Mouse (Mus musculus): ENCODE data around the gene Kif27. TPM values are rescaled to one million over a fixed set of nuclear protein-coding genes. Genes with fewer than 3 reads are reported as not detected.
"Not testable (repeated sequence)": the region's sequence is repeated elsewhere in the genome, so short reads cannot be mapped to it uniquely, and the experiment has no call there.

The Kif27 gene
- polyA plus RNA-seq (2016; fragmentation: Nextera tagmentation; extraction: Ambion mirVana): 0.73 and 0.86 TPM in 2 replicates

DNA sequence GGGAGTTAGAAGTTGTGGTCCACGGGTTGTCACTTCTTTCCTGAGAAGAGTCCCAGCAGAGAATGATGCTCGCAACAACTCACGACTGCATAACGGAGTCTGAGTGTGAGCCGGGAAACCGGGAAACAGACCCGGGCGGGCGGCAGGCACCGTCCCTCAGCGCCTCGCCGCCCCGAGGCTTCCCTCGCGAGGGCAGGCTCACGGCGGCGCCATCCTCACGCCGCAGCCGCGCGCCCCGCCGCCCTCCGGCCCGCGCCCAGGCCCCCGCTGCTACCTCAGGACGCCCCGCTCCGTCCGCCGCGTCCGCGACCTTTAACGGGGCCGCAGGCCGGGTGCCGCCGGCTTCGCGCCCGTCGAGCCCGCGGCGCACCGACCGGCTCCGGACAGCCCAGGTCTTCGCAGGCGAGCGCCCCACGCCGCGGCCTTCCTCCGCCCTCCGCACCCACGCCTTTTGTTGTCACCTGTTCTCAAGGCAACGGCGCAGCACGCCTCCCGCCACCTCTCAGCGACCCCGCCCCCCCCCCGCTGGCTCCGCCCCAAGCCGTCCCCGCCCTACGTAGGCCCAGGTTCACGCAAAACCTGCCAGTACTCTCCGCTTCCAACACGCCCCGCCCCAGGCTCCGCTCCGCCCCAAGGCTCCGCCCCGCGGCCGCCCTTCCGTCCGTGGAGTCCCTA, at the start of gene Kif27:
TSS of gene Kif27 (minus strand) at position 494 of the 675 bp plus-strand sequence.
- DNase-seq (ENCODE audit: low spot score): peak; percentile 94
- Histone ChIP-seq H3K36me3 (replicated peaks) (no peaks in the 10 kb centered on the region), H3K9me3 (no peaks in the 10 kb centered on the region), H3K4me3 (peak within 1 kb of the TSS; percentile 83), H3K4me1 (peaks cover 12% of the 10 kb centered on the region), H3K27me3 (replicated peaks; ENCODE audit: low read depth, poor library complexity, severe bottlenecking) (peaks cover 17% of the 10 kb centered on the region), H3K27ac (replicated peaks) (peak within 1 kb of the TSS; percentile 82)
- under 1% methylated on average over 85 of the region's 85 CpGs for WGBS

DNA sequence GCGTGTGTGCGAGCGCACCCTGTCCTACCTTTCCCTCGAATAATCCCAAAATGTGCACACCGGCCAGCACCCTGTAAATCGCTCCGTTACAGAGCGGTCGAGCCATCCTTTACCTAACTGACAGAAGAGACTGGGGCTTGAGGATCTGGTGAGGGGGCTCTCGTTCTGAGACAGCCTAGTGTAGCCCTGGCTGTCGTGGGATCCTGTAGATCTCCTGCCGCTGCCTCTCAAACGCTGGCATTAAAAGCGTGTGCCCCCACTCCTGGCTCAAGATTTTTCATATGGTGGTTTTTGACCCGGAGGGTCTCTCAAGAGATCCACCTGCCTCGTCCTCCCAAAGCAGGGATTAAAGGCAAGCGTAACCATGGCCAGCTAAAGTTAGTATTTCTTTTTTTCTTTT, 44.3 kb upstream of the Kif27 start, which contains the start of gene Hnrnpk:
TSS of gene Hnrnpk (minus strand) at position 101 of the 400 bp plus-strand sequence.
- H3K9me3 ChIP-seq; H3K27me3 ChIP-seq (replicated peaks; ENCODE audit: low read depth, poor library complexity, severe bottlenecking): not testable (repeated sequence)
- Histone ChIP-seq H3K4me1 (peaks cover 16% of the 10 kb centered on the region), H3K4me3 (peak within 1 kb of the TSS; percentile 86), H3K27ac (replicated peaks) (peak within 1 kb of the TSS; percentile 100), H3K36me3 (replicated peaks) (peaks cover 30% of the 10 kb centered on the region)
- 7% methylated on average over 17 of the region's 17 CpGs for WGBS
- DNase-seq (ENCODE audit: low spot score): peak; percentile 21

DNA sequence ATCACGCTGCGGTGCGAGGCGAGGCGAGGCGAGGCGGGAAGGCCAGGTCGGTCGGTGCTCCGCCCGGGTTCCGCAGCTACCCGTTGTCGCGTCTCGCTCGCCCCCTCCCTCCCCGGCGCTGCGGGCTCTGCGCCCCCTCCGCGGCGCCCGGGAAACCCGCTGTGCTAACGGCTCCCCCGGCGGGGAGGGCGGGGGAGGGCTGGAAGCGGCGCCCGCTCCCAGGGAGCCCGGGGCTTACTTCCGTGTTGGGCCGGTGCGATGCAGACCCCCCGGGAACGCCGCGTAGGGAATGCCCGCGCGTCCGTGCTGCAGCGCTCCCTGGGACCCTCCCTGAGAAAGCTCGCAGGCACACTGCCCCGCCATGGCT, 43.8 kb upstream of the Kif27 start:
- Histone ChIP-seq H3K4me3 (peak overlapping the region; percentile 86), H3K27ac (replicated peaks) (peak overlapping the region; percentile 100), H3K36me3 (replicated peaks) (peaks cover 35% of the 10 kb centered on the region), H3K27me3 (replicated peaks; ENCODE audit: low read depth, poor library complexity, severe bottlenecking) (no peaks in the 10 kb centered on the region), H3K4me1 (peaks cover 16% of the 10 kb centered on the region), H3K9me3 (no peaks in the 10 kb centered on the region)
- WGBS: 0% methylated on average over 47 of the region's 48 CpGs
- DNase-seq (ENCODE audit: low spot score): no peak

DNA sequence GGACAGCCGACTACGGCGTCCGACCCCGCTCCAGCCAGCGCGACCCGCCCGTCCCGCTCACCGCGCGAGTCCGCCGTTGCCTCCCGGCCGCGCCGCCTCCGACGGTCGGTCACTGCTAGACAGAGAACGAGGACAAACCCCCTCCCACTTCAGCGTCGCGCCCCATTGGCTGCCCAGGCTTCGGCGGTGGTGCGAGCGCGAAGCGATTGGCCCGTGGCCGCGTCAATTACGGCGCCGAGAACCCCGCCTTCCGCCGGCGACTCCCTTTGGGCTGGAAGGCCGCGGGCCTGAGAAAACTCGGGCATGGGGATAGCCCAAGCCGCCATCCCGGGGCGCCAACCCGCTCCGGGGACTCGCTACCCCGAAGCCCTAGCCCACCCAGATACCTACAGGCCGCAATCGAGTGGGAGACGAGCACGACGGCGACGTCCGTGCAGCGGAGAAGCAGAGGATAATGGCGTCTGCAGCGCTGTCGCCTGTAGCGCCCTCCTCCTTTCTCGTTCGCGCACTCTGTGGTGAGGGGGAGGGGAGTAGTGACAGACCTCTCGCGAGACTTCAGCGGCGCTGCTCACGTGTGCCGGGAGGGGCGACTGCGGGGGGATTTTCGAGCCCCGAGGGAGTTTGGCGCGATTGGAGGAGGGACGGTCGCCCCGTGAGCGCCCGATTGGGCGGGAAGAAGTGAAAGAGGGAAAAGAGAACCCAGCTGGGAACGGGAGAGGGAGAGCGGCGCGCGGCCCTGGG, 43.3 kb upstream of the Kif27 start, which contains the start of gene Rmi1:
TSS of gene Rmi1 (plus strand) at position 246 of the 741 bp plus-strand sequence.
- peak within 1 kb of the TSS; percentile 86 for H3K4me3 ChIP-seq
- H3K9me3 ChIP-seq: no peaks in the 10 kb centered on the region
- H3K4me1 ChIP-seq: peaks cover 16% of the 10 kb centered on the region
- under 1% methylated on average over 91 of the region's 91 CpGs for WGBS
- no peaks in the 10 kb centered on the region for H3K27me3 ChIP-seq (replicated peaks; ENCODE audit: low read depth, poor library complexity, severe bottlenecking)
- H3K36me3 ChIP-seq (replicated peaks): peaks cover 35% of the 10 kb centered on the region
- peak within 1 kb of the TSS; percentile 100 for H3K27ac ChIP-seq (replicated peaks)
- DNase-seq (ENCODE audit: low spot score): peak; percentile 98

DNA sequence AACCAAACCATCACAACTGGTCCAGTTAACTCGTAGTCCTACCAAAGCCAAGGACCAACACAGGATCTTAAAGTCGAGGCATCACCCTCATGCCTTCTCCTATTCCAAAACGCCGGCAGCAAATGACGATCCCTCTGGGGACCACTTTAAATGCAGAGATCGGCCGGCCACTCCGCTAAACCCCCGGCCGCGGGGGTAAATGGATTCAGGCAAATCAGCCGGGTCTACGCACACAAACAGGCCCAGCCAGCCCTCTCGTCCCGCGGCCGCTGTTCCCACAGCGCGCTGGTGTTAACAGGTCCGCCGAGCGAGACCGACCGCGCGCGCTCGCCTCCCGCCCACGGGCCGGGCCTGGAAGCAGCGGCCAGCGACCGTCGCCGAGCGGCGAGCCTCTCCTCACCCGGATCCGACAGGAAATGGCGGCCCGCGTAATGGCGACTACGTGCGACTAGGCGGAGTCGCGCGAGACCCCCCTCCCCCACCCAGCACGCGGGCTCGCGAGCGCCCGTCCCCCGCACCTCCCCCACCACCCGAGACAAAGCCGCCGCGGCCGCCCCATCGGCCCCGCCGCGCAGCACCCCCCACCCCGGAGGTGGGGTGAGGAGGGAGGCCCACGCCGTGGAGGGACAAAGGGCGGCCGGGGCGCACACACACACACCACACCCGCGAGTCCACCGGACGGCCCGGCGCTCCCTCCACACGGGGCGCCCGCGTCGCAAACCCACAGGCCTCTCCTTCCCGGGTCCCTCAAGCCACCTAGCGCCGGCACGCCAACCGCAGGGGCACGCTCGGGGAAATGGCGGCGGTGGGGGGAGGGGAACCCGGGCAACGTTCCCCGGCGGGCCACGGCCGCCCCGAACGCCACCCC, 42.4 kb upstream of the Kif27 start:
- H3K27ac ChIP-seq (replicated peaks): peak overlapping the region; percentile 100
- WGBS: under 1% methylated on average over 99 of the region's 100 CpGs
- peak overlapping the region; percentile 86 for H3K4me3 ChIP-seq
- H3K4me1 ChIP-seq: peaks cover 16% of the 10 kb centered on the region
- peak; percentile 89 for DNase-seq (ENCODE audit: low spot score)
- no peaks in the 10 kb centered on the region for H3K27me3 ChIP-seq (replicated peaks; ENCODE audit: low read depth, poor library complexity, severe bottlenecking)
- peaks cover 36% of the 10 kb centered on the region for H3K36me3 ChIP-seq (replicated peaks)
- no peaks in the 10 kb centered on the region for H3K9me3 ChIP-seq

DNA sequence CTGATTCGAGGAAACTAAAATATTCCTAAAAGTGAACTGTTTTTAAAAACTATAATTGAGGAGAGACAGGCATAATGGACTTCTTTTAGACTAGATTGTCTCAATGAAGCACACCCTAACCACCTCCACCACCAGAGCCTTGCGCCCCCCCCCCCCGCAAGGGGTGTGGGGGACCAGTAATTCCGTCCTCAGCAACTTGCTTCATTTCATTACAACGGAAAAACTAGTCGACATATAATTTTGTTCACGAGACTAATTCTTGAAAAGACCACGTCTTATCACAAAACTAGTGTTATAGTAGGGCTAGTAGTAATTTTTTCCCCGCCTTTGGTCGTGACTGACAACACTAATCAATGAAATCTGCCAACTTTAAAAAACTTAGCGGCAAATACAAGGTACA, 41.7 kb upstream of the Kif27 start:
- 1% methylated on average over 11 of the region's 11 CpGs for WGBS
- H3K27ac ChIP-seq (replicated peaks): peak overlapping the region; percentile 100

DNA sequence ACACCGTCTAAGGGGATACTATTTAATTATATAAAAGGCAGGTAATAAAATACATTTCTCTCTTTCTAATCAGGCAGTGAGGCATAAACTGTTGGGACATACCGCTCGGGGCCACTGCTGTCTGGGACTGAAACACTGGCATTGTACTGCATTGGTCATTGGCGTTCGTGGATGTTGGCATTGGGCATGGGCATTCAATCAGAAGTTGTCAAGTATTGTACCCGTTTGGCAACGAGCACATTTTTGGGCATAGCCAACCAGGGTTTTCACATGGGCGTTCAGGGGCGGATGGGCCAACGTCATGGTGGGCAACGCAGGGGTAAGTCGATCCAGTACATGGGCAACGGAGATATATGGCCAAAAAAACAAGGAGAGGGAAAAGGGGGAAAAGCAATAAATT, 38.7 kb upstream of the Kif27 start:
- DNase-seq (ENCODE audit: low spot score): peak; percentile 5
- WGBS: 91% methylated on average over 13 of the region's 13 CpGs
- Histone ChIP-seq H3K27ac (replicated peaks) (no peak overlapping the region), H3K9me3 (no peaks in the 10 kb centered on the region), H3K4me3 (no peak overlapping the region), H3K4me1 (peaks cover 8% of the 10 kb centered on the region), H3K36me3 (replicated peaks) (peaks cover 73% of the 10 kb centered on the region), H3K27me3 (replicated peaks; ENCODE audit: low read depth, poor library complexity, severe bottlenecking) (no peaks in the 10 kb centered on the region)

More for the DNA sequence above, 41.7 kb upstream of the Kif27 start:
- peaks cover 16% of the 10 kb centered on the region for H3K4me1 ChIP-seq
- H3K36me3 ChIP-seq (replicated peaks): peaks cover 44% of the 10 kb centered on the region
- H3K4me3 ChIP-seq: peak overlapping the region; percentile 86
- no peaks in the 10 kb centered on the region for H3K9me3 ChIP-seq
- peak; percentile 56 for DNase-seq (ENCODE audit: low spot score)
- H3K27me3 ChIP-seq (replicated peaks; ENCODE audit: low read depth, poor library complexity, severe bottlenecking): no peaks in the 10 kb centered on the region

DNA sequence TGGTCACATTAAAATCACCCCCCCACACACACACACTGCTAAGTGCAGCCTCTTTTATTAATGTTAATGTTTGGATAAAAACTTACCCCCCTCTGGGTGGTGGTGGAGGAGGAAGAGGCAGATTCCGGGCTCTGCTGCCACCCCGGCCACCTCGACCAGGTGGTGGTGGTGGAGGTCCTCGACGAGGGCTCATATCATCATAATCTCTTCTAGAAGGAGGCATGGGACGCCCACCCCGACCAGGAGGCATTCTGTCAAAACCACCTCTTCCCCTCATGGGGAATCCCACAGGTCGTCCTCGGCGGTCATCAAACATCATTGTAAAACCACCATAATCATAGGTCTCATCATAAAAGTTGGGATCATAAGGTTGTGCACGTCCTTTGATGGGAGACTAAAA, 35.5 kb upstream of the Kif27 start:
- not testable (repeated sequence) for H3K27me3 ChIP-seq (replicated peaks; ENCODE audit: low read depth, poor library complexity, severe bottlenecking); H3K27ac ChIP-seq (replicated peaks); H3K4me3 ChIP-seq; H3K9me3 ChIP-seq; H3K4me1 ChIP-seq
- 90% methylated on average over 11 of the region's 11 CpGs for WGBS
- peak; percentile 6 for DNase-seq (ENCODE audit: low spot score)
- peaks cover 96% of the 10 kb centered on the region for H3K36me3 ChIP-seq (replicated peaks)

DNA sequence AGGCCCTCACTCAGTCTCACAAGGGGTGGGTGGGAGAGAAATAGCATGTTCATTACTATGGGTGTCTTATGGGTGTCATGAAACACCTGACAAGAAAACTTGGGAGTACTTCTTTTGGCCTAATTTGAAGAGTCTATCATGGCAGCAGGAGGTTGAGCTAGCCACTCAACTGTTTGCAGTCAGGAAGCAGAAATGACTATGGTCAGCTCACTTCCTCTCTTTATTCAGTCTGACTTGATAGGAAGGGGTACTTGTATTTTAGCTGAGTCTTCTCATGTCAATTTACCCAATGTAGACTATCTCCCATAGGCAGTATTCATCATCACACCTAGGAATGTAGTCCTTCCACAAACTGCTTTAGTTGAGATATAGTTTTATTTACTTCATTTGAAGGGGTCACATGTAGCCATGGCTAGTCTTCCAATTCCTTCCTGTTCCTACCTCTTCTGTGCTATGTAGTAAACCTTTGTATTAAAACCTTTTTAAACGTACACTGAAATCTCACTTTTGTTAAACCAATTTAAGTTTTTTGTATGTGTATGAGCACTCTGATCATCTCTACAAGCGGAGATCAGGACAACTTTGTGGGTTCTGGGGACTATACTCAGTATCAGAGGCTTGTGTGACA, 30.5 kb upstream of the Kif27 start:
- H3K27me3 ChIP-seq (replicated peaks; ENCODE audit: low read depth, poor library complexity, severe bottlenecking): no peaks in the 10 kb centered on the region
- H3K4me1 ChIP-seq: peaks cover 9% of the 10 kb centered on the region; the same call in 1 of the 2 replicates
- H3K4me3 ChIP-seq: no peak overlapping the region
- WGBS: 82% methylated on average over 2 of the region's 2 CpGs
- no peak overlapping the region for H3K27ac ChIP-seq (replicated peaks)
- peaks cover 46% of the 10 kb centered on the region for H3K36me3 ChIP-seq (replicated peaks)
- no peak for DNase-seq (ENCODE audit: low spot score)
- no peaks in the 10 kb centered on the region for H3K9me3 ChIP-seq

DNA sequence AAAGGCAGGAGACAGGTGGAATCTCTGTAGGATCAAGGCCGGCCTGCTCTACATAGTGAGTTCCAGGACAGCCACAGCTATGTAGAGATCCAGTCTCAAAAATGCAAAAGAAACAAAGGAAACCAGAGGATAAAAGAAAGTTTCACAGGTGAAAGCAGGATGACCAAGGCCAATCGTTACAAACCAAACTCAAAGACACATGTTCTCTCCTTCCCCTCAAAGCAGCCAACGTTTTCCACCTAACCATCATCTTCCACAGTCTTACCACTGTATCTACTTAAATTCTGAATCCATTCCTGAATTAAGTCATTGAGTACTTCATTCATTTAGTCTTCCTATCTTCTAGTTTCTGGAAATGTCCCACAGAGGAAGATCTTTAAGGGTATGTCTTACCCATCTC, 29.5 kb upstream of the Kif27 start:
- H3K27ac ChIP-seq (replicated peaks): no peak overlapping the region
- no peaks in the 10 kb centered on the region for H3K27me3 ChIP-seq (replicated peaks; ENCODE audit: low read depth, poor library complexity, severe bottlenecking)
- no peak for DNase-seq (ENCODE audit: low spot score)
- no peaks in the 10 kb centered on the region for H3K9me3 ChIP-seq
- peaks cover 36% of the 10 kb centered on the region for H3K36me3 ChIP-seq (replicated peaks)
- H3K4me1 ChIP-seq: peaks cover 14% of the 10 kb centered on the region
- no peak overlapping the region for H3K4me3 ChIP-seq
- WGBS: 56% methylated on average over 3 of the region's 3 CpGs

DNA sequence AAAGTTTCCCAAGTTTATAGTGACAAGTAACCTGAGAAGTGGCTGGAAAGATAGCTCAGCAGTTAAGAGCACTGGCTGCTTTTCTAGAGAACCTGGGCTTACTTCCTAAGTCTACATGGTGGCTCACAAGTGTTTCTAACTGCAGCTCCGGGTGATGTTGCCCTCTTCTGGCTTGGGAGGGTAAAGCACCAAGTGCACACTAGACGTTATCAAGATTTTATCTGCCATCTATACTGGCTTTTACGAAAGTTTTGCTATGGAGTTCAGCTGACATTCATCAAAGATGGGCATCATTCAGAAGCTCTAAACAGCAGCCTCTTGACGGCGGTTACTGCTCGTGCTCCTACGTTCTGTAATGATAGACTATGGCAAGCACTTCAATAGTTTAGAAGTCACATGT, 29.0 kb upstream of the Kif27 start:
- Histone ChIP-seq H3K9me3 (no peaks in the 10 kb centered on the region), H3K4me1 (peaks cover 14% of the 10 kb centered on the region), H3K27ac (replicated peaks) (no peak overlapping the region), H3K36me3 (replicated peaks) (peaks cover 34% of the 10 kb centered on the region), H3K27me3 (replicated peaks; ENCODE audit: low read depth, poor library complexity, severe bottlenecking) (no peaks in the 10 kb centered on the region), H3K4me3 (no peak overlapping the region)
- 18% methylated on average over 7 of the region's 7 CpGs for WGBS
- peak; percentile 76 for DNase-seq (ENCODE audit: low spot score)

DNA sequence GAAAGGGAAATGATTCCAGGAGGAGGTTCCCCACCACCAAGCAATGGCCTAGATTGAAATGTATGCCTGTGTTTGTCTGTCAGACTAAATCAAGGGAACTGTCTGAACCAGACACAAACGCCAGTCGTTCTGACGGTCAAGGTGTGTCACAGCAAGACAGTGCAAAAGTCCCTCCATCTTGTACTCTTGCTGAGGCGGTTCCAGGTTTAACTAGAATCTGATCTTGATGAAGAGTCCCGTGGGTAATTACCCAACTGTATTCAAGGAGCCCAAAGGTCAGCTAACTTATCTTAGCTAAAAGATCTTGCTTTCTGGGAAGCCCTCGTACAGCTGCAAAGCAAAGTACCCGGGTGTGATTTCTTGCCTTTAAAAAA, 26.6 kb upstream of the Kif27 start:
- Histone ChIP-seq H3K36me3 (replicated peaks) (peaks cover 37% of the 10 kb centered on the region), H3K4me3 (peak overlapping the region; percentile 84), H3K4me1 (peaks cover 14% of the 10 kb centered on the region), H3K27me3 (replicated peaks; ENCODE audit: low read depth, poor library complexity, severe bottlenecking) (no peaks in the 10 kb centered on the region), H3K27ac (replicated peaks) (peak overlapping the region; percentile 86; the same call in 1 of the 2 replicates), H3K9me3 (peaks cover 13% of the 10 kb centered on the region)
- DNase-seq (ENCODE audit: low spot score): no peak
- 82% methylated on average over 7 of the region's 7 CpGs for WGBS
